Mouse (Mus musculus) Muller cell, postnatal 12 days (primary cell): ENCODE data around the gene Lonp1.
A peak's percentile ranks its signal among the peaks of the same experiment; 100 is the strongest.
"Not testable (repeated sequence)": the region's sequence is repeated elsewhere in the genome, so short reads cannot be mapped to it uniquely, and the experiment has no call there.

Experiments used
- DNase-seq: peaks from one replicate; pipeline ENCODE4 v3.0.0-alpha.2; 2015; ENCODE audit errors: inconsistent ontology term

Gene Lonp1

GRCm38 (mm10) chr17:56625495-56625894 is 1.2 kb downstream of the Lonp1 start:
- DNase-seq = no peak

- DNase-seq = no peak
These were observed 9.1 kb downstream of the Lonp1 start for GRCm38 (mm10) chr17:56617628-56618027.

- no peak for DNase-seq
These were observed 10.0 kb downstream of the Lonp1 start for GRCm38 (mm10) chr17:56616725-56617124.

GRCm38 (mm10) chr17:56615792-56616191 is 10.9 kb downstream of the Lonp1 start:
- DNase-seq = no peak

- DNase-seq = no peak
These were observed 11.4 kb downstream of the Lonp1 start for GRCm38 (mm10) chr17:56615136-56615784.

- no peak for DNase-seq
These were observed 12.1 kb downstream of the Lonp1 start for GRCm38 (mm10) chr17:56614391-56615135.

GRCm38 (mm10) chr17:56613893-56614292 is 12.8 kb downstream of the Lonp1 start:
- not testable (repeated sequence) for DNase-seq

GRCm38 (mm10) chr17:56613236-56613844 is 13.3 kb downstream of the Lonp1 start, which contains the start of gene Rpl36:
Gene Rpl36 (plus strand): TSS chr17:56613416.
- peak; percentile 96 for DNase-seq

GRCm38 (mm10) chr17:56612565-56612939 is 14.1 kb downstream of the Lonp1 start:
- not testable (repeated sequence) for DNase-seq

- DNase-seq = peak; percentile 47
These were observed 14.7 kb downstream of the Lonp1 start for GRCm38 (mm10) chr17:56611861-56612564.

- no peak for DNase-seq
These were observed 15.4 kb downstream of the Lonp1 start for GRCm38 (mm10) chr17:56611323-56611722.

- DNase-seq = peak; percentile 95
These were observed 17.1 kb downstream of the Lonp1 start, which contains the start of gene 2410015M20Rik for GRCm38 (mm10) chr17:56609452-56610171. Gene 2410015M20Rik (minus strand): TSS chr17:56609771.

GRCm38 (mm10) chr17:56608699-56609098 is 18.0 kb downstream of the Lonp1 start:
- no peak for DNase-seq

GRCm38 (mm10) chr17:56607521-56608062 is 19.1 kb downstream of the Lonp1 start:
- no peak for DNase-seq

GRCm38 (mm10) chr17:56605431-56605830 is 21.3 kb downstream of the Lonp1 start:
- no peak for DNase-seq

GRCm38 (mm10) chr17:56604422-56604821 is 22.3 kb downstream of the Lonp1 start:
- no peak for DNase-seq

- no peak for DNase-seq
These were observed 22.7 kb downstream of the Lonp1 start for GRCm38 (mm10) chr17:56604070-56604380.

GRCm38 (mm10) chr17:56603186-56604069 is 23.3 kb downstream of the Lonp1 start:
- DNase-seq = no peak

- DNase-seq = no peak
These were observed 33.0 kb downstream of the Lonp1 start for GRCm38 (mm10) chr17:56593527-56594271.
